Mouse (Mus musculus) midbrain, embryonic 14.5 days (tissue): ENCODE results near the gene Klhl1. TPM values are rescaled to one million over a fixed set of nuclear protein-coding genes. Genes with fewer than 3 reads are reported as not detected.
"Not testable (repeated sequence)": the region's sequence is repeated elsewhere in the genome, so short reads cannot be mapped to it uniquely, and the experiment has no call there.

Experiments used
- ATAC-seq: fragments of 200-750 bp; cut with Nextera tagmentation; 2 replicates; pipeline ENCODE4 v1.8.0; 2017; ENCODE audit warnings: moderate number of reproducible peaks, moderate library complexity; ENCODE audit not compliant: low FRiP score, low TSS enrichment
- DNase-seq: peaks from one replicate; pipeline ENCODE4 v3.0.0-alpha.2; 2015
- H3K27ac ChIP-seq: fragments of 300-500 bp; sonication (generic); replicated peaks from 2 replicates; pipeline ENCODE4 v1.5.1; 2014; ENCODE audit warnings: mild to moderate bottlenecking, low read depth, low read length, moderate library complexity
- H3K27me3 ChIP-seq: fragments of 300-500 bp; sonication (generic); 2 replicates; pipeline ENCODE4 v1.6.1; 2014; ENCODE audit warnings: low read length, control low read depth, mixed read lengths; ENCODE audit not compliant: control insufficient read depth, insufficient read depth
- H3K36me3 ChIP-seq: fragments of 300-500 bp; sonication (generic); 2 replicates; pipeline ENCODE4 v1.6.1; 2014; ENCODE audit warnings: low read length, control low read depth; ENCODE audit not compliant: control insufficient read depth, insufficient read depth
- H3K4me1 ChIP-seq: fragments of 300-500 bp; sonication (generic); 2 replicates; pipeline ENCODE4 v1.6.1; 2014; ENCODE audit warnings: mild to moderate bottlenecking, antibody characterized with exemption, low read length, control low read depth; ENCODE audit not compliant: control insufficient read depth, insufficient read depth
- H3K4me2 ChIP-seq: fragments of 300-500 bp; sonication (generic); 2 replicates; pipeline ENCODE4 v1.6.1; 2014; ENCODE audit warnings: mild to moderate bottlenecking, low read length, moderate library complexity
- H3K4me3 ChIP-seq: fragments of 300-500 bp; sonication (generic); replicated peaks from 2 replicates; pipeline ENCODE4 v1.5.1; 2014; ENCODE audit warnings: low read depth, low read length
- H3K9ac ChIP-seq: fragments of 300-500 bp; sonication (generic); replicated peaks from 2 replicates; pipeline ENCODE4 v1.6.1; 2014; ENCODE audit warnings: mild to moderate bottlenecking, low read length, moderate library complexity
- H3K9me3 ChIP-seq: fragments of 300-500 bp; sonication (generic); 2 replicates; pipeline ENCODE4 v1.6.1; 2016; ENCODE audit warnings: low read length, control low read depth, mixed read lengths; ENCODE audit not compliant: control insufficient read depth
- WGBS: fragments of 180-500 bp; shearing (Covaris S2); extraction: QIAGEN DNeasy Blood & Tissue Kit; methylation state at CpG from one replicate; pipeline ENCODE4 v1.1.7; 2014; 5-methylcytosine and 5-hydroxymethylcytosine counted together
- polyA plus RNA-seq: library from polyadenylated mRNA; unstranded; fragments of >200 nt; fragmentation: Nextera tagmentation; extraction: Ambion mirVana; gene quantifications from 2 replicates; pipeline ENCODE4 v1.2.1, GENCODE M21; 2014

Klhl1 gene
- polyA plus RNA-seq, 1 experiment from 2014 or later: 14.1 TPM

DNA sequence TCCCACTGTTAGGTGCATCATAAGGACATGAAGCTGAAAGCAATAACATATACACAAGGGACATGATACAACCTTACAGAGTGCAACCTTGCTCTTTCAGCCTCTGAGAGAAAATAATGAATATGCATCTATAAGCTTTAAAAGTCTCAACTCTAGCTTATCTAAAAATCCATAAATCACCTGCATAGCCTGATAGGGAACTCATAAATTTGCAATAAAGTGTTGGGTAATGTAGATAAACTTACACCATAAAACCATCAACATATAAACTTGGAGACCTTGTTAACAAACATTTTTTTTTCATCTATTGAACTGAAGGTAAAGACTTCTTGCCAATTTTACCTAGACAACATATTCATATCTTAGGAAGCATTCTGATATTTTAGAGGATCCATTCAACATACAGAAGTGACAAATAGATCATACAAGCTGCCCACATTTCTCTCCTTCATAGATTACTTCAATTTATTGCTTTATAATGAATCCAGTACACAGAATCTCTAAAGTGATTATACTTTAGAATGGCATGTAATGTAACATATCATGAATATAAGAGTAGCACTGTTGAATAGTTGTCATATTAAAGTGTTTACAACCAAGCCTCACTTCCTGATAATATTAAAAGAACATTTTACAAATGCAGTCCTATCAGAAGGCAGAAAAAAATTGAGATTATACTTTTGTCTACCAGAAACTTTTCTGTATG lies 126.7 kb downstream of the Klhl1 start:
- Histone ChIP-seq H3K9ac (no peak overlapping the region), H3K36me3 (no peaks in the 10 kb centered on the region), H3K4me3 (no peak overlapping the region), H3K27ac (no peak overlapping the region), H3K9me3 (no peaks in the 10 kb centered on the region), H3K4me2 (no peak overlapping the region), H3K4me1 (no peaks in the 10 kb centered on the region), H3K27me3 (no peaks in the 10 kb centered on the region)
- DNase-seq (no peak), ATAC-seq (no peak)

DNA sequence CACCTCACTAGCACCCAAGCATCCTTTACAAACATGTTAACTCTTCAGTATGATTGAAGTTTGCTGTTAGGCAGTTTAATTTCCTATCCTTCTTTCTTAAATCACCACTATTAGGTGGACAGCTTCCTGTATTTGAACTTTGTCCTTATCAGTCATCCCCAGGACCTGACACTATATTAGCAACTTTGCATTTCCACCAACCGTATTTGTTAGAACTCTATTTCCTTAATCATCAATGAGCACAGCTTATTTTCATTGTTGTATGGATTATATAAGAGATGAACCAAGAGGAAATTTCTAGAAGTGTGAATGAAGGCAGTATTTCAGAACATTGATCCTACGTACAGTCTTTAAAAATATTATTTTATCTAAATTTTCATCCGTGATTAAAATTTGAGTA lies 156.2 kb downstream of the Klhl1 start:
- 90% methylated on average over 3 of the region's 3 CpGs for WGBS

DNA sequence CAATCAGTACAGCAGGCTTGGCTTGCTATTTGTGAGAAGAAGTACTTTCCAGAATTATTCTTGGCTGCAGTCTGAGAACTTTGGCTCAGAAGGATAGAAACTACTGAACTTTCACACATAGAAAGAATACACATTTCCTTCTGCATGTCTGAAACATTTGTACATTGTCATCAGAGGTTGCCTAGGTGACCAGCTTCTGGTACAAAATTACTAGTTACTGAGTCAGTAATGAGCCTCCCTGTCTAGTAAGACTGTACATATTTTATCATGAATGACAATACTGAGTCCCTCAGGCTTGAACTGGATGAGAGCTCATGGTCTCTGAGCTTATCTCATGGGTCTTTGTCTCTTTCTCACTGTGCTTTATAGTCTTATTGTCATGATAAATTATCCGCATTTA lies 170.7 kb downstream of the Klhl1 start:
- H3K4me1 ChIP-seq: no peaks in the 10 kb centered on the region
- no peak overlapping the region for H3K4me3 ChIP-seq
- no peaks in the 10 kb centered on the region for H3K27me3 ChIP-seq
- 90% methylated on average over 1 of the region's 1 CpGs for WGBS
- H3K4me2 ChIP-seq: no peak overlapping the region
- H3K27ac ChIP-seq: no peak overlapping the region
- no peak for DNase-seq
- no peak for ATAC-seq
- H3K9me3 ChIP-seq: no peaks in the 10 kb centered on the region
- no peaks in the 10 kb centered on the region for H3K36me3 ChIP-seq
- H3K9ac ChIP-seq: no peak overlapping the region

More for the DNA sequence above, 156.2 kb downstream of the Klhl1 start:
- no peaks in the 10 kb centered on the region for H3K36me3 ChIP-seq
- no peaks in the 10 kb centered on the region for H3K27me3 ChIP-seq
- no peaks in the 10 kb centered on the region for H3K9me3 ChIP-seq
- ATAC-seq (no peak), DNase-seq (no peak)
- H3K4me2 ChIP-seq: no peak overlapping the region
- no peaks in the 10 kb centered on the region for H3K4me1 ChIP-seq
- no peak overlapping the region for H3K27ac ChIP-seq
- H3K9ac ChIP-seq: no peak overlapping the region
- H3K4me3 ChIP-seq: no peak overlapping the region

DNA sequence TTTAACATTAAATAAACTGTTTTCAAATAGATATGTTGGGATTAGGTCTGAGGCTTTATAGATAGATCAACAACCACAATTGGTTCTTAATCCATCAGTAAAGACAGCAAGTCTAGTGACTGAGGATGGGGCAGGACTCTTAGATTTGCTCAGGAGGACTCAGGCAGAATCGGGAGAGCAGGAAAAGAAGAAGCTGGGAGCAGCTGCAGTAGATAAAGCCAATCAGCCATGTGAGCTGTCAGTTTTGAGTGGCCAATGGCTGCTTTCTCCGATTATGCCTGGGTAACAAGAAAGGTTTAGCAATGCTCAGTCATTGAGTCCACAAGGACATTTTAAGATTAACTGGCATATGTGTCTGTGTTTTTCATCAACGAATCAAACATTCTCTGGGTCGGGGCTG lies 187.8 kb downstream of the Klhl1 start:
- no peak for ATAC-seq
- no peaks in the 10 kb centered on the region for H3K9me3 ChIP-seq
- 29% methylated on average over 4 of the region's 4 CpGs for WGBS
- no peak overlapping the region for H3K4me3 ChIP-seq
- 0 out of 2 replicates have a peak overlapping the region, but pooled peaks have one; percentile 32 for H3K27ac ChIP-seq
- no peak overlapping the region for H3K9ac ChIP-seq
- peak; percentile 46 for DNase-seq
- no peaks in the 10 kb centered on the region for H3K36me3 ChIP-seq
- H3K4me2 ChIP-seq: peak overlapping the region; percentile 19; the same call in 1 of the 2 replicates
- no peaks in the 10 kb centered on the region for H3K27me3 ChIP-seq
- peaks cover 2% of the 10 kb centered on the region; the same call in 1 of the 2 replicates for H3K4me1 ChIP-seq

DNA sequence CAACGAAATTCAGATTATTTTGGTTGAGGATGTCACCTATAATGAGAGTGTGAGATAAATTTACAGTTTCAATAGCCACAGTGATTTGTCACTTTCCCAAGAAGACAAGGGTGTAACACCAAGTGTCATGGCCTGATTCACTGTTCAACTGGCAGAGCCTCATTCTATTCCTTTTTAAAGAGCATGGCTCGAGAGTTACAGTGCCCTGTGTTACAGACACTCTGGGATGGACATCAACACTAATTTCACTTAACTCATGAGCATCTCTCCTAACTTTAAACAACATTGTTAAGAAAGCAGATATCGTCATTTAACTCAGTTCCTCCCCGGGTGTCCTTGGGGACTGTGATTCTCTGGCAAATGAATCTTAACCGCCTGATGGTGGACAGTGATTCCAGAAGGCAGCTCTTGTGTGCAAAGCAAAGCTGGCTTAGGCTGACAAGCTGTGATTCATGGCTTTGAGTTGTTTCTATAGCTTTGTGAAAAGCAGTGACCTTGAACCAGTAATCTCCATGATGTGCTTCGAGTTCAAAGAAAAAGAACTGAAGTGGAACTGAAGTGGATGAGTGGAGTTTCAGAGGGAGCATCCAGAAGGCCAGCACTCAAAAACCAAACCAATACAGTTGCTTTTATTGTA lies 301.0 kb downstream of the Klhl1 start:
- no peak; the same call in 1 of the 2 replicates for ATAC-seq
- H3K9ac ChIP-seq: no peak overlapping the region
- no peak overlapping the region for H3K4me2 ChIP-seq
- H3K4me3 ChIP-seq: no peak overlapping the region
- no peaks in the 10 kb centered on the region for H3K4me1 ChIP-seq
- 23% methylated on average over 6 of the region's 6 CpGs for WGBS
- H3K9me3 ChIP-seq: no peaks in the 10 kb centered on the region
- H3K27ac ChIP-seq: no peak overlapping the region
- H3K36me3 ChIP-seq: no peaks in the 10 kb centered on the region
- peak; percentile 22 for DNase-seq
- H3K27me3 ChIP-seq: no peaks in the 10 kb centered on the region

DNA sequence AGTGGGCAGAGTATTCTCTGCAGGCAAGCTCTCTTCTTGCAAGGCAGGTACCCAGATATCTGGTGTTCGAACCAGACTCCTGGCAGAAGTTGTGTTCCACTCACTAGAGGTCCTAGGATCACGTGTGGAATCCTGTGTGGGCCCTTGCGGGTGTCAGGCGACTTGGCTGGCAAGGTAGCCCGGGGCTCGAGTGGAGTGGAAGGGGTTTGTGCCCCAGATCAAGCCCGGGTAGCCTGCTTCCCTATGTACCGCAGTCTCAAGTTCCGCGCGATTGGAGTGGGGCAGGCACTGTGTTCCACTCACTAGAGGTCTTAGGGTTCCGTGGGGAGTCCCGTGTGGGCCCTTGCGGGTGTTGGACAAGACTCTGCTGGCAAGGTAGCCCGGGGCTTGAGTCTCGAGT lies 324.1 kb downstream of the Klhl1 start:
- H3K9ac ChIP-seq, H3K36me3 ChIP-seq, H3K9me3 ChIP-seq, DNase-seq, ATAC-seq, H3K4me2 ChIP-seq, H3K27me3 ChIP-seq, H3K27ac ChIP-seq, H3K4me3 ChIP-seq, H3K4me1 ChIP-seq: not testable (repeated sequence)
- WGBS: 93% methylated on average over 14 of the region's 16 CpGs

DNA sequence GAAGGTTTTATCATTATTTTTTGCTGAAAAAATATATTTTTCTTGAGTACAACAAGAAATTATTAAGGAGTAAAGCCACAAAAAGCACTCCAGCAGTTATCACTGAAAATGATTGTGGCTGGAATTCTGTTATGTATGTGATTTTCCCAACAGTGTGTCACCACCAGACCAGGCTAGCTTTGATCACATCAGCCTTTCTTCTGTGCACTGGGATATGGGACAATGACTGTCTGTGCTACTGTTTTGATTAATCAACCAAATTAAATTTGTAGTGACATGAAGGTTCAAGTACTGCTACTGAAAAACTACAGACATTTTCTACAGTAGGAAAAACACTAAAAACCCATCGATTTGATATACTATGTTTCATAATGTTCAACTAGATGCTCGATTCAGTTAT lies 344.4 kb downstream of the Klhl1 start:
- H3K4me3 ChIP-seq: no peak overlapping the region
- no peak overlapping the region for H3K9ac ChIP-seq
- H3K9me3 ChIP-seq: no peaks in the 10 kb centered on the region
- DNase-seq: no peak
- no peaks in the 10 kb centered on the region for H3K27me3 ChIP-seq
- ATAC-seq: no peak
- WGBS: 86% methylated on average over 2 of the region's 2 CpGs
- no peak overlapping the region for H3K27ac ChIP-seq
- H3K4me1 ChIP-seq: no peaks in the 10 kb centered on the region
- H3K4me2 ChIP-seq: no peak overlapping the region
- no peaks in the 10 kb centered on the region for H3K36me3 ChIP-seq

DNA sequence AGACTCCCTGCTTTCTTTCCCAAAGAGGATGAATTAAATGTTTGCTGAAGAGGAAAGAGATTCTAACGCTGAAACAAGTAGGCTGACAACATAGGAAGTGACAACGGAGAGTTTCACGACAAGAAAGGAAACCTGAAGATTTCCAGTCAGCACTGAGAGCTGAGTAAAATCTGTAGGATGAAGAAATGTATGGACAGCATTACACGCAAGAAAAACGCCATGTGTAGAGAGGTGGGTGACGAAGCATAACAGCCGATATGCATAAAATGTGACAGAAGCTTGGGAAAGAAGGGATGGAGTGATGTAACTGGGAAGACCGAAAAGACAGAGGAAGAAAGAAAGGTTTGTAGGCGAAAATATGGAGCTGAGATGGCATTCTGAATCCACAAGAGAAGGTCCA lies 375.8 kb downstream of the Klhl1 start:
- Histone ChIP-seq H3K4me2 (no peak overlapping the region), H3K36me3 (no peaks in the 10 kb centered on the region), H3K9ac (no peak overlapping the region), H3K27me3 (no peaks in the 10 kb centered on the region), H3K27ac (no peak overlapping the region), H3K4me1 (no peaks in the 10 kb centered on the region), H3K9me3 (no peaks in the 10 kb centered on the region), H3K4me3 (no peak overlapping the region)
- DNase-seq: no peak
- WGBS: 56% methylated on average over 9 of the region's 9 CpGs
- ATAC-seq: no peak

DNA sequence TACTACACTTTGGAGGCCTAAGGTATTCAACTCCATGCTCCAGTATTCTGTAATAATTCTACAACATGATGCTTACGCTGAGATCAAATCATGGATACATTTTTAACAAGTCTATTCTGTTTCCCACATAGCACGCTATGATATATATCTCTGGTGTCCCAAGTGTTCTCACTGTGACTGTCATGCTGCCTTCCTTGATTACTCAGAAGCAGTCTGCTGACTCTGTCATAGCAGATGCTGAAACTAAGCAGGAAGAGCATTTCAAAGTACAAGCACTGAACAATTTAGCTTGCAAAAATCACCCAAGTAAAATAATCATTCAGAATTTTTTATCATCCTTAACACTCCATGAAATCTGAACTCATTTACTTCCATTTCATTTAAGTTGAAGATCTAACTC lies 378.7 kb downstream of the Klhl1 start:
- no peak overlapping the region for H3K9ac ChIP-seq
- H3K36me3 ChIP-seq: no peaks in the 10 kb centered on the region
- ATAC-seq (no peak), DNase-seq (no peak)
- no peak overlapping the region for H3K4me2 ChIP-seq
- no peak overlapping the region for H3K27ac ChIP-seq
- WGBS: 73% methylated on average over 2 of the region's 2 CpGs
- H3K9me3 ChIP-seq: no peaks in the 10 kb centered on the region
- no peak overlapping the region for H3K4me3 ChIP-seq
- no peaks in the 10 kb centered on the region for H3K27me3 ChIP-seq
- H3K4me1 ChIP-seq: no peaks in the 10 kb centered on the region
